Mouse (Mus musculus) erythroid progenitor cell, adult 5-6 weeks (primary cell): ENCODE data around the gene Cga. TPM values are rescaled to one million over a fixed set of nuclear protein-coding genes. Genes with fewer than 3 reads are reported as not detected.

Experiments
- total RNA-seq, 2 experiments: library from RNA; stranded (forward) in 1 of 2; stranded (reverse) in 1 of 2; fragments of 150-400 nt in 1 of 2; fragments of 186-747, 209-891 nt in 1 of 2; gene quantifications; 2 replicates each; pipeline versions ENCODE4 v1.2.3 to v1.2.4; 2015 to 2017; ENCODE audit warnings: low replicate concordance in 2 of 2

Gene Cga
- total RNA-seq, 2 experiments from 2014 or later: not detected

Other genes with a start within 250 kb of the Cga start
- 2.9 and 9.2 TPM in 2 replicates for gene Slc35a1, start 206.3 kb upstream of the Cga start, total RNA-seq (2015; ENCODE audit: low replicate concordance)
- 2.9 and 8.6 TPM in 2 replicates for gene Slc35a1, start 206.3 kb upstream of the Cga start, total RNA-seq (2017; ENCODE audit: low replicate concordance)
- gene Cfap206, start 163.6 kb upstream of the Cga start, total RNA-seq (2015; ENCODE audit: low replicate concordance): not detected in 2 replicates
- not detected in 2 replicates for gene Cfap206, start 163.6 kb upstream of the Cga start, total RNA-seq (2017; ENCODE audit: low replicate concordance)
- gene Gm136, start 137.5 kb upstream of the Cga start, total RNA-seq (2015; ENCODE audit: low replicate concordance): not detected in 2 replicates
- gene Gm136, start 137.5 kb upstream of the Cga start, total RNA-seq (2017; ENCODE audit: low replicate concordance): not detected in 2 replicates
- 14.3 and 17.7 TPM in 2 replicates for gene Smim8, start 115.4 kb upstream of the Cga start, total RNA-seq (2015; ENCODE audit: low replicate concordance)
- 15.8 and 34.4 TPM in 2 replicates for gene Smim8, start 115.4 kb upstream of the Cga start, total RNA-seq (2017; ENCODE audit: low replicate concordance)
- 17.3 and 20.5 TPM in 2 replicates for gene Zfp292, start 10.8 kb upstream of the Cga start, total RNA-seq (2015; ENCODE audit: low replicate concordance)
- gene Zfp292, start 10.8 kb upstream of the Cga start, total RNA-seq (2017; ENCODE audit: low replicate concordance): 22.9 and 23.9 TPM in 2 replicates